Mouse (Mus musculus): Measurements from ENCODE around the gene Shisal2a. TPM values are rescaled to one million over a fixed set of nuclear protein-coding genes. Genes with fewer than 3 reads are reported as not detected.

Shisal2a gene
- total RNA-seq, 2 experiments from 2014 or later: not detected

DNA sequence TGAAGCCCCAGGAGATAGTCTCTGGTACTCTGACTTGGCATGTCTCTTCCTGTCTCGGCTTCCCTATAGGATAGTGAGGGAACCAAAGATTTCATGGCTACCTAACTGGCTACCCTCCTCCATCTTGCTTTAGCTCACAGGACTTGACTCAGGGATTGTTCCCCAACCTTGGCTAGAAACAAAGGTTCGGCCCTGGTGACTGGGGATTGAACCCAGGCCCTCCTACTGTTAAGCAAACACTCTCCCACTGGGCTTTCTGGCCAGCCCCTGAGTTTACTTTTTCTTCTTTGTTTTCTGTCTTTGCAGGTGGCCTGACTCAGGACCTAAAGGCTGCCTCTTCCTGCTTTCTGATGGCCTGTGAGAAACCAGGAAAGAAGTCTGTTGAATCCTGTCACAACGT is 45.3 kb downstream of the Shisal2a start:
- DNase-seq: no peak

DNA sequence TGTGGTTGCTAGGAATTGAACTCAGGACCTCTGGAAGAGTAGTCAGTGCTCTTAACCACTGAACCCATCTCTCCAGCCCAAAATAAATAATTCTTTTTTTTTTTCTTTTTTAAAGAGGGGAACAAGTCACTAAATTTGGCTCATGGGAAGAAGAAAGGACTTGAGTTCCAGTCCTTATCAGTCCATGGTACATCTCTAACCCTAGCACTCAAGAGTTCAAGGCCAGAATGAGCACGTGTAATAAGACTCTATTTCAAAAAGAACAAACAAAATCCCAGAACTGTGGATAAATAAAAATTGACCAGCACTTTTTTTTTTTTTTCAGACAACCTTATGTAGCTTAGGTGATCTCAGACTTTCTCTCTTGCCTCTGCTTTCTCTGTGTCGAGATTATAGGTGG is 46.4 kb downstream of the Shisal2a start:
- no peak for DNase-seq

DNA sequence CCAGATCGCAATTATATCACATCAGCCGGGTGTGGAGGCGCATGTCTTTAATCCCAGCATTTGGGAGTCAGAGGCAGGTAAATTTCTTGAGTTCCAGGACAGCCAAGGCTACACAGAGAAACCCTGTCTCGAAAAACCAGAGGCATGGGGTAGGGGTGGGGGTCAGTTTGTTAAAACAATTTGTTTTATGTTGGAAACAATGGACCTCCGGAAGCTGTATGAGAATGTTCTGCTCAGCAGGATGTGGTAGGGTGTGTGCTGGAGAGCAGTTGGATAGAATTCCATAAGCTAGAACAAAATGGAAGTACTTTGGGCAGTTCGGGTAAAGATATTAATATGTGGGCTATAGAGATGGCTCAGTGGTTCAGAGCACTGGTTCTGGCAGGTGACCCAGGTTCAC is 47.7 kb downstream of the Shisal2a start:
- no peak for DNase-seq

DNA sequence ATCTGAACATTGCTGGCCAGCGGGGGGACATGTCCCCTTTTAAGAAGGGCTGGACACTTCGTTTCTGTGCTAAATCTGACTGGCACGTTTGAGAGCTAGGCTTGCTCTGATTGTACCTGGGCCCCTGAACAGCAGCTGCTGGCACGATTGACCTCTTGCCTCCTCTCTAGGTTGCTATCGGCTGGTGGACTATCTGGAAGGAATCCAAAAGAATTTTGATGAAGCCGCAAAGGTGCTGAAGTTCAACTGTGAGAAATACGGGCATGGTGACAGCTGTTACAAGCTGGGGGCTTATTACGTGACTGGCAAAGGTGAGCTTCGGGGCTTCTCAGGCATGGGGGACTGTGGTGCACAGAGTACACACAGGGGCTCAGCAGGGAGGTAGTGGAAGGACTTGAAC is 51.1 kb downstream of the Shisal2a start:
- DNase-seq: no peak

DNA sequence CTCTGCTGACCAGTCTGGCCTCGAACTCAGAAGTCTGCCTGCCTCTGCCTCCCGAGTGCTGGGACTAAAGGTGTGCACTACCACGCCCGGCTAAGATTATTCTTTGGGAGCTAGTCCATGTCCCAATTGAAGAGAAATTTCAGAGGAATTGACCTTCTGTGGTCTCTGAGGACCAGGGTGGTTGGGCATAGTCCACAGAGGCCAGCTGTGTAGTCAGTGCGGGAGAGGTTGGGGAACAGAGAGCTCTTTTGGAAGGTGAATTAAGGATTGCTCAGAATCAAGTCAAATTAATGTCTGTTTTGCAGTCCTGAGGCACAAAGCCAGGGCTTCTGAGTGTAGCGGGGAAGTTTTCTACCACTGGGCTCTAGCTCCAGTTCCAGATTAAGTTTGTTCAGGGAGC is 53.3 kb downstream of the Shisal2a start:
- no peak for DNase-seq

DNA sequence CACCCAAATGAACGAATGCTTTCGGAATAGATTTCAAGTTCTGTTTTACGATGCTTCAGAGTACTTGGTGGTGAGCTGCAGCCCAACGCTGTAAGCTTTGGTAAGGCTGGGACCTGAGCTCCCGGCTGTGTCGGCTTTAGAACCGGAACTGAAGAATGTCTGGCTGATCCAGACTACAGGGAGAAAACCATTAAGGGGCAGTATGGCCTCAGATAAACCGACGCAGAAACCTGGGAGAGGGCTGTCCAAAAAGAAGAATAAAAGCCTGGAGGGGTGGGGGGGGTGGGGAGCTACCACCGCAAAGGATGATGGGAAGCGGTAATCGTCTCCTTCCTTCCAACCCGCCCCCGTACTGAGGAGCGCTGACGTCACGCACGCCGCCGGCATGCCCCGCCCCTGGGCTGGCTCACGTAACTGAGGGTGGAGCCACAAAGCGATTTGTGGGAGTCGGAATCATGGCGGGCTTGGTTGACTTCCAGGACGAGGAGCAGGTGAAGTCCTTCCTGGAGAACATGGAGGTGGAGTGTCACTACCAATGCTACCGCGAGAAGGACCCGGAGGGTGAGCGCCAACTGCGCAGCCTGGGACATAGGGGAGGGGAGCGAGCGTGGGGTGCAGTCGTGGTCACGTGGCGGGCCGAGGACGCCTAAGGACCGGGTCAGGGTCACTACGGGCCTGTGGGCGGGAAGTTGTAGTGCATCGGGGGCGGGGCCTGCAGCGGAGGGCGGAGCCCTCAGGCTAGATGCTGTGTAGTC is 55.2 kb downstream of the Shisal2a start, which contains the start of gene Coa7:
Gene Coa7 (plus strand): TSS at position 411 of the 755 bp plus-strand sequence.
- peak; percentile 96 for DNase-seq

DNA sequence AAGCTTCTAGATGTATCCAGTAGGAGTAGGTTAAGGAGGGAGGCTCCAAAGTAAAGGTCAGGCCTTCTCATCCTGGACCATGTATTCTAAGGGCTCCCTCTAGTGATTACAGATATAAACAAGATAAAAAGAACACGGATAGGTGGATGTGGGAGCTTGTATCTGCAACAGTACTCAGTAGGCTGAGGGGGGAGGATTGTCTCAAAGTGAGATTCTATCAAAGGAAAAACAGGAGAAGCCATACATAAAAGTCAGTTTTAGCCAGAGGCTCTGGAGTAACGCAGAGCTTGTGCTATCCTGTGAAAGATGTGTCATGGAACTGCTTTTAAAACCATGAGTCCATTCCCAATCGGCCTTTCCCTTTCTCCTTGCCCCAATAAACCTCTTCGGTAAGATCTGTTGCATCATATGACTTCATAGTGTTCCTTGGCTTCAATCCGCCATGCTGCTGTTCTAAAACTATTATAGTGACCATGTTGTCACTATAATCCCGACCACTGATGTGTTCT is 56.0 kb downstream of the Shisal2a start:
- peak in 1 of 2 experiments; percentile 21 for DNase-seq

DNA sequence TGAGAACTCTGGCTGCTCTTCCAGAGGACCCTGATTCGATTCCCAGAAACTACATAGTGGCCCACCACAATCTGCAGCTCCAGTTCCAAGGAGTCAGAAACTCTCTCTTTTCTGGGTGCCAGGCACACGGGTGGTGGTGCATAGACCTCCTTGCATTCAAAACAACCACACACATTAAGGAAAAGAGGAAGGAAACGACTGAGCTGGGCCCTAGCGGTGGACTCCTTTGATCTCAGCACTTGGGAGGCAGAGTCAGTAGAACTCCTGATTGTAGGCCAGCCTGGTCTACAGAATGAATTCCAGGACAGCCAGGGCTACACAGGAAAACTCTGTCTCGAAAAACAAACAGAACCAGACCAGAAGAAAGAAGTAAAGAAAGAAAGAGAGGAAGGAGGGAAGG is 59.6 kb downstream of the Shisal2a start:
- no peak for DNase-seq

DNA sequence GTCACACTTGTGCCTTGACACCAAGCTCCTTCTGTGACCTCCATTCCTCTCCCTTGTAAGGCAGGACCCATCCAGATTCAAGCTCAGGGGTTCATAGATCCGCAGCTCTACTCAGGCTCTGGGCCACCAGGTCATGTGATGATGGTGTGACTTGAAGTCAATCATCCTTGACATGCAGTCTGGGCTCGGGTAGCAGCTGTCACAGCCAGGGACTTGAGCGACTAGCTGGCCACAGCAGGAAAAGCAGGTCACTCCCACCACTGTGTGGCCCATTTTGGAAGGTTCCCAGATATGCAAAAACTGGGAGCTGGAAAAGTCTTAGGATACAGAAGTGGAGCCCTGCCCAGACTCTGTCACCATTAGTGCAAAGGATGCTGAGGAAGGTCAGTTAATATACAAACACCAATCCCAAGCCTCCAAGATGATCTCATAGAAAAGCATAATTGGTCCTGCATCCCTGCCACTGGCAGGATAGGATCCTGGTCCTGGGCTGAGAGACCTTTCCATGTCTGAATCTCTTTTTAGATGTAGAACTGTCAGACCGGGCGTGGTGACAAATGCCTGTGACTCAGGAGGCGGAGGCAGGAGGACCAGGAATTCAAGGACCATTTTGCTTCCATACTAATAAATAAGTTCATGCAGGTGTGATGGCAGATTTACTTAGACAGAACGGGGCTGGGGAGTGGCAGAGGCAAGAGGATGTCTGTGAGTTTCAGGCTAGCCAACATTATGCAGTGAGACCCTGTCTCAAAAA is 62.3 kb downstream of the Shisal2a start:
- no peak for DNase-seq

DNA sequence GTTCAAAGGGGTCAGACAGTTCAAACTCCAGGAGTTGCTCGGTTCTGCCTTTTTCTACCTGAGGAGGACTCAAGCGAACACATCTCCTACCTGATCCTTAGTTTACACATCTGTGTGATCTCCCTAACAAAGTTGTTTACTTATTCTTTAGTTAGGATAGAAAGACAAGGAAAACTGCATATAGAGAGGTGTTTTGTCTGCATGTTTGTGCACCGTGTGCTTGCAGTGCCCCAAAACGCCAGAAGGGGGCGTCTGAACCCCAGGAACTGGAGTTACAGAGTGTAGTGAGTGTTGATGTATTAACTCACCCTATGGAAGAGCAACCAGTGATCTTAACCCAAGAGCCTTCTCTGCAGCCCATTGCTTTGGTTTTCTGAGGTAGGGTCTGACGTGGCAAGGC is 63.4 kb downstream of the Shisal2a start:
- DNase-seq: no peak

DNA sequence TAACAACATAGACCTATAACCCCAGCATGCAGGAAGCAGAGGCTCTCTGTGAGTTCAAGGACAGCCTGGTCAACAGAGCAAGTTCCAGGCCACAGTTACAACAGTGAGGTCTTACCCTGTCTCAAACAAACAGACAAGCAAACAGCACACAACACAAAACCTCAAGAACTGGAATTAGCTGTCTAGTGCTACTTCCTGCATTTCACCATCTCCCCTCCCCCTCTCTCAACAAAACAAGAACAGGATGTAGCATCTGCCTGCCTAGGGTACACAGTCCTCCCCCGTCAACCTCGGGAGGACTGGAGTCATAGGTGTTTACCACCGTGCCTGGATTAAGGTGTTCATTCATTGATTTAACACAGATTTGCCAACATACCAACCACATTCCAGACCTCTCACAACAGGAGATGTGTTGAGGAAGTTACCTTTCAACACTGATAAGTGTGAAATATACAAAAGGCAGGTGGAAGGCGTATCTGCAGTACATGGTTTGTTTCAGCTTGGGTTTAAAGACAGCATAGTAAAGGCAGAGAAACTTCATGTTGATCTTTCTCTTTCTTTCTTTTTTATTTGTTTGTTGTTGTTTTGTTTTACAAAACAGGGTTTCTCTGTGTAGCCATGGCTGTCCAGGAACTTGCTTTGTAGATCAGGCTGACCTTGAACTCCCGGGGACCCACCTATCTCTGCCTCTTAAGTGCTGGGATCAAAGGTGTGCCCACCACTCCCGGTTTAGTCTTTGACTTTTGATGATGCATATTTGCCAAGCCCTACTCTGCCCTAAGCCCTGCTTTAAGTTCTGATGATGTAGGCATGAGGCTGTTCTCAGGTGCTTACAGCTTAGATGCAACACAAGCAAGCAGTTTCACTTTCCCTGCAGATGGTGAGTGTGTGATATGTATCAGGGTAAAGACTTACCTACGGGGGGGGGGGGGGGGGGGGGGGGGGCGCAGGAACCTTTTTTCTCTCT is 64.2 kb downstream of the Shisal2a start:
- no peak for DNase-seq

Other genes with a start within 250 kb of the Shisal2a start
- 100 to 1,000 TPM in 1 of 2 experiments, 10 to 100 TPM in 1; 95.5 to 103 TPM for gene Scp2, start 238.4 kb downstream of the Shisal2a start, total RNA-seq (2021)
- 10 to 100 TPM; 15.7 to 16.7 TPM for gene Echdc2, start 217.9 kb downstream of the Shisal2a start, total RNA-seq (2021)
- not detected for gene Zyg11a, start 165.3 kb downstream of the Shisal2a start, total RNA-seq (2021)
- 100 to 1,000 TPM; 101 to 110 TPM for gene Zyg11b, start 82.3 kb downstream of the Shisal2a start, total RNA-seq (2021)
- gene Coa7, start 55.2 kb downstream of the Shisal2a start, total RNA-seq (2021): 10 to 100 TPM; 21.9 to 22.9 TPM
- 1 to 10 TPM; 5.4 to 5.8 TPM for gene Gpx7, start 23.6 kb upstream of the Shisal2a start, total RNA-seq (2021)
- gene Tut4, start 76.1 kb upstream of the Shisal2a start, total RNA-seq (2021): 10 to 100 TPM; 39.3 to 40.2 TPM
- 10 to 100 TPM; 27.1 to 32.2 TPM for gene Prpf38a, start 196.0 kb upstream of the Shisal2a start, total RNA-seq (2021)
- under 1 TPM in 1 of 2 experiments, not detected in 1; 0.30 TPM for gene Orc1, start 196.1 kb upstream of the Shisal2a start, total RNA-seq (2021)
- 10 to 100 TPM; 32.6 to 33.5 TPM for gene Cc2d1b, start 236.6 kb upstream of the Shisal2a start, total RNA-seq (2021)

All from layer of hippocampus, postnatal 36 days (tissue).